Mouse (Mus musculus) heart, postnatal 36 days (tissue): ENCODE measurements around the gene Gpr68. TPM values are rescaled to one million over a fixed set of nuclear protein-coding genes. Genes with fewer than 3 reads are reported as not detected.
A peak's percentile ranks its signal among the peaks of the same experiment; 100 is the strongest.

Experiments
- DNase-seq, 2 experiments: peaks; one replicate each; pipeline ENCODE4 v3.0.0; 2021 to 2022
- intact Hi-C: fragments of 180-260 bp; cut with DNase I; formaldehyde crosslinking; loops from one replicate; pipeline ENCODE4 v1.15.1; 2025
- total RNA-seq, 2 experiments: library from RNA; stranded (reverse); gene quantifications; 2 replicates each; pipeline ENCODE4 v1.2.3; 2021

The Gpr68 gene
- total RNA-seq = under 1 TPM; 0.14 to 0.16 TPM

GRCm38 (mm10) chr12:100907598-100908297 is at the start of gene Gpr68:
Gene Gpr68, minus strand, starts transcription at chr12:100908198.
- peak in 1 of 2 experiments; percentile 15 for DNase-seq
- intact Hi-C loops = no loop called here

- intact Hi-C loops = no loop called here
- no peak for DNase-seq
Observed at GRCm38 (mm10) chr12:100957257-100957656, 49.3 kb upstream of the Gpr68 start.

- intact Hi-C loops = no loop called here
- no peak for DNase-seq
Observed at GRCm38 (mm10) chr12:100956825-100957224, 48.8 kb upstream of the Gpr68 start.

GRCm38 (mm10) chr12:100956028-100956427 is 48.0 kb upstream of the Gpr68 start:
- intact Hi-C loops = no loop called here
- DNase-seq = no peak

- intact Hi-C loops = no loop called here
- DNase-seq = no peak
Observed at GRCm38 (mm10) chr12:100953926-100954325, 45.9 kb upstream of the Gpr68 start.

GRCm38 (mm10) chr12:100952193-100952931 is 44.4 kb upstream of the Gpr68 start:
- peak; percentile 80 to 81 for DNase-seq
- intact Hi-C loops = loop anchor here (1.0 kb wide), 2 partner anchors 15 to 77 kb away; partner anchors contain the start of gene Ccdc88c

GRCm38 (mm10) chr12:100949146-100949545 is 41.1 kb upstream of the Gpr68 start:
- intact Hi-C loops = no loop called here
- no peak for DNase-seq

- intact Hi-C loops = no loop called here
- no peak for DNase-seq
Observed at GRCm38 (mm10) chr12:100948021-100948420, 40.0 kb upstream of the Gpr68 start.

GRCm38 (mm10) chr12:100945948-100946347 is 38.0 kb upstream of the Gpr68 start:
- intact Hi-C loops = no loop called here
- no peak for DNase-seq

GRCm38 (mm10) chr12:100945501-100945900 is 37.5 kb upstream of the Gpr68 start:
- intact Hi-C loops = no loop called here
- DNase-seq = no peak

- intact Hi-C loops = no loop called here
- no peak for DNase-seq
Observed at GRCm38 (mm10) chr12:100944921-100945336, 36.9 kb upstream of the Gpr68 start.

GRCm38 (mm10) chr12:100943146-100943545 is 35.1 kb upstream of the Gpr68 start:
- intact Hi-C loops = no loop called here
- DNase-seq = no peak

- intact Hi-C loops = no loop called here
Observed at GRCm38 (mm10) chr12:100941361-100941760, 33.4 kb upstream of the Gpr68 start.

GRCm38 (mm10) chr12:100937441-100938360 is 29.7 kb upstream of the Gpr68 start:
- intact Hi-C loops = loop anchor here (1.0 to 5.0 kb wide), 2 partner anchors 15 to 940 kb away; no protein-coding TSS in a partner anchor
- DNase-seq = peak; percentile 51 to 71

More at GRCm38 (mm10) chr12:100941361-100941760, 33.4 kb upstream of the Gpr68 start:
- no peak for DNase-seq

GRCm38 (mm10) chr12:100936737-100937136 is 28.7 kb upstream of the Gpr68 start:
- DNase-seq = no peak
- intact Hi-C loops = loop anchor here (1.0 to 5.0 kb wide), 3 partner anchors 16 to 941 kb away; partner anchors contain the start of gene Ccdc88c

- intact Hi-C loops = loop anchor here (1.0 to 5.0 kb wide), 2 partner anchors 93 to 941 kb away; partner anchors contain the start of gene Ccdc88c
- peak; percentile 84 to 88 for DNase-seq
Observed at GRCm38 (mm10) chr12:100936116-100936515, 28.1 kb upstream of the Gpr68 start.

- intact Hi-C loops = loop anchor here (5.0 kb wide), 1 partner anchor 943 kb away; no protein-coding TSS in a partner anchor
- DNase-seq = no peak
Observed at GRCm38 (mm10) chr12:100934796-100935195, 26.8 kb upstream of the Gpr68 start.

- DNase-seq = no peak
- intact Hi-C loops = no loop called here
Observed at GRCm38 (mm10) chr12:100931653-100932052, 23.7 kb upstream of the Gpr68 start.

- DNase-seq = no peak
- intact Hi-C loops = loop anchor here (10.0 kb wide), 1 partner anchor 773 kb away; the partner anchor contains the start of gene Nrde2
Observed at GRCm38 (mm10) chr12:100928286-100928685, 20.3 kb upstream of the Gpr68 start.
